Mouse (Mus musculus): ENCODE measurements around the gene Mrpl23. TPM values are rescaled to one million over a fixed set of nuclear protein-coding genes. Genes with fewer than 3 reads are reported as not detected.

Mrpl23 gene
- polyA plus RNA-seq, 1 experiment: 11.0 TPM

- no peak for TF ChIP-seq POLR2A (IDR thresholded peaks at IDR 0.05; ENCODE audit: low read depth, low read length)
- TF ChIP-seq CTCF (conservative IDR thresholded peaks at IDR 0.05; ENCODE audit: insufficient read depth, insufficient read length, low read depth, low read length): no peak
- no peak for DNase-seq
- Histone ChIP-seq H3K27ac (ENCODE audit: insufficient read depth, low read depth, low read length) (no peak overlapping the region), H3K4me1 (ENCODE audit: control insufficient read depth, insufficient read depth, low read length) (no peaks in the 10 kb centered on the region), H3K36me3 (ENCODE audit: control insufficient read depth, insufficient read depth, low read length) (no peaks in the 10 kb centered on the region), H3K27me3 (replicated peaks; ENCODE audit: control insufficient read depth, insufficient read depth, low read length) (no peaks in the 10 kb centered on the region), H3K4me3 (ENCODE audit: insufficient read depth, low read depth, low read length) (no peak overlapping the region)
- WGBS: 83% methylated on average over 3 of the region's 3 CpGs
Measured at GRCm38 (mm10) chr7:142574155-142574660, 41.7 kb downstream of the Mrpl23 start.

GRCm38 (mm10) chr7:142574826-142575351, 42.4 kb downstream of the Mrpl23 start:
- Histone ChIP-seq H3K27me3 (replicated peaks; ENCODE audit: control insufficient read depth, insufficient read depth, low read length) (no peaks in the 10 kb centered on the region), H3K4me1 (ENCODE audit: control insufficient read depth, insufficient read depth, low read length) (no peaks in the 10 kb centered on the region), H3K27ac (ENCODE audit: insufficient read depth, low read depth, low read length) (no peak overlapping the region), H3K36me3 (ENCODE audit: control insufficient read depth, insufficient read depth, low read length) (no peaks in the 10 kb centered on the region), H3K4me3 (ENCODE audit: insufficient read depth, low read depth, low read length) (no peak overlapping the region)
- no peak for DNase-seq
- WGBS: 75% methylated on average over 9 of the region's 9 CpGs
- TF ChIP-seq CTCF (conservative IDR thresholded peaks at IDR 0.05; ENCODE audit: insufficient read depth, insufficient read length, low read depth, low read length): no peak
- no peak for TF ChIP-seq POLR2A (IDR thresholded peaks at IDR 0.05; ENCODE audit: low read depth, low read length)

- TF ChIP-seq POLR2A (IDR thresholded peaks at IDR 0.05; ENCODE audit: low read depth, low read length) (no peak), CTCF (conservative IDR thresholded peaks at IDR 0.05; ENCODE audit: insufficient read depth, insufficient read length, low read depth, low read length) (no peak)
- Histone ChIP-seq H3K4me3 (ENCODE audit: insufficient read depth, low read depth, low read length) (no peak overlapping the region), H3K27me3 (replicated peaks; ENCODE audit: control insufficient read depth, insufficient read depth, low read length) (no peaks in the 10 kb centered on the region), H3K36me3 (ENCODE audit: control insufficient read depth, insufficient read depth, low read length) (no peaks in the 10 kb centered on the region), H3K4me1 (ENCODE audit: control insufficient read depth, insufficient read depth, low read length) (no peaks in the 10 kb centered on the region), H3K27ac (ENCODE audit: insufficient read depth, low read depth, low read length) (no peak overlapping the region)
- 88% methylated on average over 12 of the region's 12 CpGs for WGBS
- DNase-seq: no peak
Measured at GRCm38 (mm10) chr7:142575491-142575890, 43.0 kb downstream of the Mrpl23 start.

- DNase-seq: no peak
- no peak overlapping the region for H3K27ac ChIP-seq (ENCODE audit: insufficient read depth, low read depth, low read length)
- no peaks in the 10 kb centered on the region for H3K4me1 ChIP-seq (ENCODE audit: control insufficient read depth, insufficient read depth, low read length)
- H3K27me3 ChIP-seq (replicated peaks; ENCODE audit: control insufficient read depth, insufficient read depth, low read length): no peaks in the 10 kb centered on the region
- TF ChIP-seq POLR2A (IDR thresholded peaks at IDR 0.05; ENCODE audit: low read depth, low read length) (no peak), CTCF (conservative IDR thresholded peaks at IDR 0.05; ENCODE audit: insufficient read depth, insufficient read length, low read depth, low read length) (no peak)
- no peak overlapping the region for H3K4me3 ChIP-seq (ENCODE audit: insufficient read depth, low read depth, low read length)
- 83% methylated on average over 5 of the region's 5 CpGs for WGBS
- H3K36me3 ChIP-seq (ENCODE audit: control insufficient read depth, insufficient read depth, low read length): no peaks in the 10 kb centered on the region
Measured at GRCm38 (mm10) chr7:142575971-142576370, 43.5 kb downstream of the Mrpl23 start.

GRCm38 (mm10) chr7:142576472-142577326, 44.2 kb downstream of the Mrpl23 start:
- WGBS: 61% methylated on average over 25 of the region's 25 CpGs
- Histone ChIP-seq H3K36me3 (ENCODE audit: control insufficient read depth, insufficient read depth, low read length) (no peaks in the 10 kb centered on the region), H3K27ac (ENCODE audit: insufficient read depth, low read depth, low read length) (no peak overlapping the region), H3K4me1 (ENCODE audit: control insufficient read depth, insufficient read depth, low read length) (no peaks in the 10 kb centered on the region), H3K27me3 (replicated peaks; ENCODE audit: control insufficient read depth, insufficient read depth, low read length) (no peaks in the 10 kb centered on the region), H3K4me3 (ENCODE audit: insufficient read depth, low read depth, low read length) (no peak overlapping the region)
- TF ChIP-seq POLR2A (IDR thresholded peaks at IDR 0.05; ENCODE audit: low read depth, low read length) (no peak), CTCF (conservative IDR thresholded peaks at IDR 0.05; ENCODE audit: insufficient read depth, insufficient read length, low read depth, low read length) (no peak)
- no peak for DNase-seq

- WGBS: 49% methylated on average over 26 of the region's 26 CpGs
- H3K4me1 ChIP-seq (ENCODE audit: control insufficient read depth, insufficient read depth, low read length): no peaks in the 10 kb centered on the region
- H3K36me3 ChIP-seq (ENCODE audit: control insufficient read depth, insufficient read depth, low read length): no peaks in the 10 kb centered on the region
- no peak for DNase-seq
- H3K27ac ChIP-seq (ENCODE audit: insufficient read depth, low read depth, low read length): no peak overlapping the region
- H3K4me3 ChIP-seq (ENCODE audit: insufficient read depth, low read depth, low read length): no peak overlapping the region
- TF ChIP-seq CTCF (conservative IDR thresholded peaks at IDR 0.05; ENCODE audit: insufficient read depth, insufficient read length, low read depth, low read length): no peak
- TF ChIP-seq POLR2A (IDR thresholded peaks at IDR 0.05; ENCODE audit: low read depth, low read length): no peak
- H3K27me3 ChIP-seq (replicated peaks; ENCODE audit: control insufficient read depth, insufficient read depth, low read length): no peaks in the 10 kb centered on the region
Measured at GRCm38 (mm10) chr7:142577806-142578423, 45.4 kb downstream of the Mrpl23 start.

GRCm38 (mm10) chr7:142579069-142579468, 46.6 kb downstream of the Mrpl23 start:
- H3K27ac ChIP-seq (ENCODE audit: insufficient read depth, low read depth, low read length): no peak overlapping the region
- 76% methylated on average over 5 of the region's 5 CpGs for WGBS

More at GRCm38 (mm10) chr7:142579069-142579468, 46.6 kb downstream of the Mrpl23 start:
- Histone ChIP-seq H3K4me1 (ENCODE audit: control insufficient read depth, insufficient read depth, low read length) (no peaks in the 10 kb centered on the region), H3K27me3 (replicated peaks; ENCODE audit: control insufficient read depth, insufficient read depth, low read length) (no peaks in the 10 kb centered on the region), H3K4me3 (ENCODE audit: insufficient read depth, low read depth, low read length) (no peak overlapping the region), H3K36me3 (ENCODE audit: control insufficient read depth, insufficient read depth, low read length) (no peaks in the 10 kb centered on the region)
- TF ChIP-seq CTCF (conservative IDR thresholded peaks at IDR 0.05; ENCODE audit: insufficient read depth, insufficient read length, low read depth, low read length): no peak
- TF ChIP-seq POLR2A (IDR thresholded peaks at IDR 0.05; ENCODE audit: low read depth, low read length): no peak
- DNase-seq: no peak

All from kidney, adult 2 months (tissue).